Mouse (Mus musculus) thymus, postnatal 0 days (tissue): Measurements from ENCODE around the gene Zfp831. TPM values are rescaled to one million over a fixed set of nuclear protein-coding genes. Genes with fewer than 3 reads are reported as not detected.

Experiments
- DNase-seq: peaks from one replicate; pipeline ENCODE4 v3.0.0-alpha.2; 2015; ENCODE audit warnings: low spot score
- polyA plus RNA-seq: library from polyadenylated mRNA; unstranded; fragments of >200 nt; fragmentation: Nextera tagmentation; extraction: Ambion mirVana; gene quantifications from 2 replicates; pipeline ENCODE4 v1.2.1, GENCODE M21; 2015

Gene Zfp831
- polyA plus RNA-seq, 1 experiment from 2014 or later, result 0.35 TPM

GRCm38 (mm10) chr2:174727114-174727823 lies 83.9 kb downstream of the Zfp831 start:
- DNase-seq, result no peak

GRCm38 (mm10) chr2:174731939-174732338 lies 88.6 kb downstream of the Zfp831 start:
- DNase-seq, result no peak

- no peak for DNase-seq
Measured at GRCm38 (mm10) chr2:174735270-174735669, 91.9 kb downstream of the Zfp831 start.

- DNase-seq, result no peak
Measured at GRCm38 (mm10) chr2:174747182-174747581, 103.8 kb downstream of the Zfp831 start.

GRCm38 (mm10) chr2:174748381-174748780 lies 105.0 kb downstream of the Zfp831 start:
- no peak for DNase-seq

GRCm38 (mm10) chr2:174753197-174753596 lies 109.9 kb downstream of the Zfp831 start:
- no peak for DNase-seq

- DNase-seq, result no peak
Measured at GRCm38 (mm10) chr2:174754231-174754630, 110.9 kb downstream of the Zfp831 start.

GRCm38 (mm10) chr2:174759189-174759588 lies 115.9 kb downstream of the Zfp831 start:
- DNase-seq, result no peak

Other genes starting within 250 kb of the Zfp831 start
- 83.8 and 87.2 TPM in 2 replicates for gene Nelfcd, start 227.7 kb upstream of the Zfp831 start, polyA plus RNA-seq
- gene Ctsz, start 204.5 kb upstream of the Zfp831 start, polyA plus RNA-seq, result 133 and 141 TPM in 2 replicates
- gene Tubb1, start 192.8 kb upstream of the Zfp831 start, polyA plus RNA-seq, result 0.22 TPM in 1 of 2 replicates, not detected in the other
- gene Atp5e, start 179.4 kb upstream of the Zfp831 start, polyA plus RNA-seq, result 855 and 901 TPM in 2 replicates
- gene Prelid3b, start 170.5 kb upstream of the Zfp831 start, polyA plus RNA-seq, result 149 TPM in 2 replicates
- 0.16 and 0.19 TPM in 2 replicates for gene Edn3, start 117.1 kb downstream of the Zfp831 start, polyA plus RNA-seq